ENCODE assay signal across 8 mouse cellular contexts in genomic region chr2:145862206-145862817, GRCm38 (mm10). TPM values are rescaled to one million over a fixed set of nuclear protein-coding genes. Genes with fewer than 3 reads are reported as not detected.
DNase-seq lines count a peak whose midpoint lies in the region; ATAC-seq lines count a peak whose summit lies in the region.

No protein-coding gene starts in this region.

- WGBS in hindbrain, embryonic 10.5 days = 39% methylated on average over 10 of the region's 10 CpGs
- WGBS in limb, embryonic 12.5 days = 49% methylated on average over 10 of the region's 10 CpGs
- 38% methylated on average over 10 of the region's 10 CpGs for WGBS in neural tube, embryonic 14.5 days

- peak overlapping the region; percentile 86 for H3K27ac ChIP-seq in hindbrain, embryonic 10.5 days
- H3K27ac ChIP-seq in limb, embryonic 12.5 days = peak overlapping the region; percentile 99
- peak overlapping the region; percentile 57 for H3K27ac ChIP-seq in neural tube, embryonic 14.5 days (ENCODE audit: low read depth, low read length)

- no peak for ATAC-seq in limb, embryonic 12.5 days (ENCODE audit: insufficient number of reproducible peaks, insufficient read depth, low FRiP score, low TSS enrichment, low read depth)
- ATAC-seq in neural tube, embryonic 14.5 days (ENCODE audit: low read depth) = no peak

- peaks cover 36% of the 10 kb centered on the region for H3K4me1 ChIP-seq in hindbrain, embryonic 10.5 days (replicated peaks)
- peaks cover 49% of the 10 kb centered on the region for H3K4me1 ChIP-seq in limb, embryonic 12.5 days (replicated peaks)
- H3K4me1 ChIP-seq in neural tube, embryonic 14.5 days (ENCODE audit: control insufficient read depth, insufficient read depth, low read length) = peaks cover 7% of the 10 kb centered on the region; the same call in 1 of the 2 replicates

- H3K4me3 ChIP-seq in hindbrain, embryonic 10.5 days = peak overlapping the region; percentile 53
- peak overlapping the region; percentile 56 for H3K4me3 ChIP-seq in limb, embryonic 12.5 days (replicated peaks)
- peak overlapping the region; percentile 26 for H3K4me3 ChIP-seq in neural tube, embryonic 14.5 days (ENCODE audit: low read depth, low read length)

- peak overlapping the region; percentile 77 for H3K4me2 ChIP-seq in limb, embryonic 12.5 days
- peak overlapping the region; percentile 44 for H3K4me2 ChIP-seq in neural tube, embryonic 14.5 days (ENCODE audit: low read depth, low read length)

- no peaks in the 10 kb centered on the region for H3K27me3 ChIP-seq in hindbrain, embryonic 10.5 days (ENCODE audit: insufficient read depth, poor library complexity, severe bottlenecking)
- no peaks in the 10 kb centered on the region for H3K27me3 ChIP-seq in limb, embryonic 12.5 days
- H3K27me3 ChIP-seq in neural tube, embryonic 14.5 days (ENCODE audit: control insufficient read depth, insufficient read depth, low read length) = no peaks in the 10 kb centered on the region

- H3K9ac ChIP-seq in limb, embryonic 12.5 days (replicated peaks) = peak overlapping the region; percentile 79
- H3K9ac ChIP-seq in neural tube, embryonic 14.5 days (replicated peaks; ENCODE audit: low read depth, low read length) = no peak overlapping the region

- H3K9me3 ChIP-seq in hindbrain, embryonic 10.5 days = no peaks in the 10 kb centered on the region
- H3K9me3 ChIP-seq in limb, embryonic 12.5 days = peaks cover 10% of the 10 kb centered on the region; the same call in 1 of the 2 replicates
- no peaks in the 10 kb centered on the region for H3K9me3 ChIP-seq in neural tube, embryonic 14.5 days (ENCODE audit: control insufficient read depth, low read length)

- H3K36me3 ChIP-seq in hindbrain, embryonic 10.5 days = no peaks in the 10 kb centered on the region
- peaks cover 21% of the 10 kb centered on the region for H3K36me3 ChIP-seq in limb, embryonic 12.5 days
- H3K36me3 ChIP-seq in neural tube, embryonic 14.5 days (ENCODE audit: control insufficient read depth, insufficient read depth, low read length) = no peaks in the 10 kb centered on the region

- DNase-seq in NIH3T3 (ENCODE audit: low read depth) = peak; percentile 75
- peak; percentile 56 for DNase-seq in embryo, embryonic 9.5 days (ENCODE audit: extremely low spot score)
- DNase-seq in hindbrain, embryonic 10.5 days (ENCODE audit: low spot score) = peak; percentile 40
- no peak for DNase-seq in adrenal gland, postnatal 10 days
- DNase-seq in layer of hippocampus, postnatal 14 days (ENCODE audit: low spot score in 2 of 2) = no peak
- DNase-seq in right cerebral cortex, postnatal 36 days (ENCODE audit: low spot score in 2 of 2) = no peak

RNA-seq across cellular contexts. Expression of gene Naa20, which starts 39.6 kb away (rescaled TPM):
- 136 and 149 TPM in 2 replicates for polyA plus RNA-seq in hindbrain, embryonic 10.5 days (2016; fragmentation: Nextera tagmentation; extraction: Ambion mirVana)
- polyA plus RNA-seq in limb, embryonic 12.5 days (2016; fragmentation: Nextera tagmentation; extraction: Ambion mirVana) = 156 and 160 TPM in 2 replicates
- 145 and 151 TPM in 2 replicates for polyA plus RNA-seq in neural tube, embryonic 14.5 days (2014; fragmentation: Nextera tagmentation; extraction: Ambion mirVana)
- 10 to 100 TPM; 68.5 to 75.2 TPM for total RNA-seq in adrenal gland, postnatal 10 days (2021)
- 10 to 100 TPM; 65.6 to 73.8 TPM for total RNA-seq in layer of hippocampus, postnatal 14 days (2021)

Comparison
In these comparisons a context has a peak if more than half of its experiments do, and no peak if none do; other contexts are left out.
1. DNase-seq: peak in NIH3T3 (single experiment), embryo, embryonic 9.5 days (single experiment) and hindbrain, embryonic 10.5 days (single experiment); none in adrenal gland, postnatal 10 days (single experiment), layer of hippocampus, postnatal 14 days (0 of 2) and right cerebral cortex, postnatal 36 days (0 of 2).
2. Peak in every context shown above with its lines, with median percentiles within 50 percentile points of each other: H3K27ac ChIP-seq and H3K4me3 ChIP-seq.